Mouse (Mus musculus) R1 (cell line): ENCODE measurements around the gene Ryr2.

Experiments used
- DNase-seq: peaks from one replicate; pipeline ENCODE4 v3.0.0-alpha.2; 2018; ENCODE audit warnings: low read depth, low spot score

Gene Ryr2

GRCm38 (mm10) chr13:11549136-11549535 lies 557.6 kb downstream of the Ryr2 start:
- DNase-seq = peak; percentile 5

GRCm38 (mm10) chr13:11545841-11546240 lies 560.9 kb downstream of the Ryr2 start:
- DNase-seq = peak; percentile 56

GRCm38 (mm10) chr13:11542546-11542945 lies 564.2 kb downstream of the Ryr2 start:
- no peak for DNase-seq

GRCm38 (mm10) chr13:11536851-11537250 lies 569.9 kb downstream of the Ryr2 start:
- no peak for DNase-seq

- no peak for DNase-seq
These were observed 570.9 kb downstream of the Ryr2 start for GRCm38 (mm10) chr13:11535874-11536273.

GRCm38 (mm10) chr13:11533265-11533664 lies 573.5 kb downstream of the Ryr2 start:
- DNase-seq = peak; percentile 4

GRCm38 (mm10) chr13:11532014-11532890 lies 574.5 kb downstream of the Ryr2 start:
- DNase-seq = no peak

- DNase-seq = peak; percentile 12
These were observed 583.1 kb downstream of the Ryr2 start for GRCm38 (mm10) chr13:11523612-11524011.

- no peak for DNase-seq
These were observed 586.0 kb downstream of the Ryr2 start for GRCm38 (mm10) chr13:11520765-11521164.

GRCm38 (mm10) chr13:11511540-11512177 lies 595.1 kb downstream of the Ryr2 start:
- DNase-seq = no peak
